Mouse (Mus musculus) adrenal gland, adult (tissue): ENCODE measurements around the gene Psmc2.
A peak's percentile ranks its signal among the peaks of the same experiment; 100 is the strongest.

Source experiments
- DNase-seq, 2 experiments: peaks; one replicate each; pipeline ENCODE4 v3.0.0; 2022 to 2023; ENCODE audit warnings: low spot score in 1 of 2; ENCODE audit not compliant: inconsistent age in 2 of 2

Psmc2 gene

GRCm38 (mm10) chr5:21803691-21804188 is 18.7 kb downstream of the Psmc2 start:
- DNase-seq = no peak

- DNase-seq = no peak
Observed at GRCm38 (mm10) chr5:21804837-21805236, 19.8 kb downstream of the Psmc2 start.

- DNase-seq = no peak
Observed at GRCm38 (mm10) chr5:21810924-21811323, 25.8 kb downstream of the Psmc2 start.

- peak; percentile 16 to 66 for DNase-seq
Observed at GRCm38 (mm10) chr5:21813994-21814393, 28.9 kb downstream of the Psmc2 start.

- DNase-seq = no peak
Observed at GRCm38 (mm10) chr5:21826370-21826769, 41.3 kb downstream of the Psmc2 start.

- no peak for DNase-seq
Observed at GRCm38 (mm10) chr5:21827643-21828042, 42.6 kb downstream of the Psmc2 start.

- DNase-seq = no peak
Observed at GRCm38 (mm10) chr5:21828855-21829254, 43.8 kb downstream of the Psmc2 start.

- DNase-seq = no peak
Observed at GRCm38 (mm10) chr5:21831761-21832160, 46.7 kb downstream of the Psmc2 start.

- no peak for DNase-seq
Observed at GRCm38 (mm10) chr5:21844676-21845075, 59.6 kb downstream of the Psmc2 start.

- no peak for DNase-seq
Observed at GRCm38 (mm10) chr5:21846616-21847290, 61.7 kb downstream of the Psmc2 start.

GRCm38 (mm10) chr5:21847438-21847837 is 62.4 kb downstream of the Psmc2 start:
- DNase-seq = no peak

- DNase-seq = peak in 1 of 2 experiments; percentile 25
Observed at GRCm38 (mm10) chr5:21851679-21852340, 66.7 kb downstream of the Psmc2 start.
